Mouse (Mus musculus) forebrain, embryonic 15.5 days (tissue): ENCODE measurements at regions not wholly inside any gene's neighbourhood (a gene's known extent, or its start where the extent isn't known, plus 50 kb on each side); places are given as distances from the start of the nearest gene placed in this dataset.
A peak's percentile ranks its signal among the peaks of the same experiment; 100 is the strongest.

Experiments
- ATAC-seq: fragments of 200-750 bp; cut with Nextera tagmentation; replicated peaks from 2 replicates; pipeline ENCODE4 v1.8.0; 2017; ENCODE audit warnings: mild to moderate bottlenecking, moderate TSS enrichment, moderate library complexity
- H3K27ac ChIP-seq: fragments of 300-500 bp; sonication (generic); replicated peaks from 2 replicates; pipeline ENCODE4 v1.5.1; 2015; ENCODE audit warnings: mild to moderate bottlenecking, inconsistent platforms
- H3K27me3 ChIP-seq: fragments of 300-500 bp; sonication (generic); 2 replicates; pipeline ENCODE4 v1.6.1; 2015; ENCODE audit warnings: inconsistent platforms
- H3K36me3 ChIP-seq: fragments of 300-500 bp; sonication (generic); 2 replicates; pipeline ENCODE4 v1.6.1; 2015; ENCODE audit warnings: mild to moderate bottlenecking, inconsistent platforms
- H3K4me1 ChIP-seq: fragments of 300-500 bp; sonication (generic); 2 replicates; pipeline ENCODE4 v1.6.1; 2015; ENCODE audit warnings: inconsistent platforms
- H3K4me2 ChIP-seq: fragments of 300-500 bp; sonication (generic); replicated peaks from 2 replicates; pipeline ENCODE4 v1.6.1; 2015; ENCODE audit warnings: mild to moderate bottlenecking, inconsistent platforms
- H3K4me3 ChIP-seq: fragments of 300-500 bp; sonication (generic); 2 replicates; pipeline ENCODE4 v1.5.1; 2015; ENCODE audit warnings: mild to moderate bottlenecking, inconsistent platforms
- H3K9ac ChIP-seq: fragments of 300-500 bp; sonication (generic); replicated peaks from 2 replicates; pipeline ENCODE4 v1.6.1; 2015; ENCODE audit warnings: mild to moderate bottlenecking, inconsistent platforms
- H3K9me3 ChIP-seq: fragments of 300-500 bp; sonication (generic); 2 replicates; pipeline ENCODE4 v1.6.1; 2016; ENCODE audit warnings: inconsistent platforms
- WGBS: fragments of 180-500 bp; shearing (Covaris S2); methylation state at CpG from one replicate; pipeline ENCODE4 v1.1.7; 2015; ENCODE audit warnings: mixed read lengths; 5-methylcytosine and 5-hydroxymethylcytosine counted together

- H3K27ac ChIP-seq: no peak overlapping the region
- WGBS: 51% methylated on average over 3 of the region's 4 CpGs
- H3K4me3 ChIP-seq: no peak overlapping the region
- H3K36me3 ChIP-seq: no peaks in the 10 kb centered on the region
- no peaks in the 10 kb centered on the region for H3K4me1 ChIP-seq
- H3K4me2 ChIP-seq: no peak overlapping the region
- H3K27me3 ChIP-seq: no peaks in the 10 kb centered on the region
- H3K9me3 ChIP-seq: no peaks in the 10 kb centered on the region
- no peak for ATAC-seq
- H3K9ac ChIP-seq: no peak overlapping the region
Measured at GRCm38 (mm10) chr1:179863420-179863819, 59.9 kb upstream of the Ahctf1 start.

- H3K36me3 ChIP-seq: no peaks in the 10 kb centered on the region
- no peak overlapping the region for H3K4me3 ChIP-seq
- 77% methylated on average over 3 of the region's 3 CpGs for WGBS
- no peak overlapping the region for H3K4me2 ChIP-seq
- no peak overlapping the region for H3K27ac ChIP-seq
- H3K27me3 ChIP-seq: no peaks in the 10 kb centered on the region
- no peak overlapping the region for H3K9ac ChIP-seq
- ATAC-seq: no peak
- no peaks in the 10 kb centered on the region for H3K4me1 ChIP-seq
- no peaks in the 10 kb centered on the region for H3K9me3 ChIP-seq
Measured at GRCm38 (mm10) chr1:179862941-179863340, 59.5 kb upstream of the Ahctf1 start.

GRCm38 (mm10) chr1:179861776-179862175, 58.3 kb upstream of the Ahctf1 start:
- H3K36me3 ChIP-seq: no peaks in the 10 kb centered on the region
- H3K27ac ChIP-seq: no peak overlapping the region
- no peak overlapping the region for H3K4me2 ChIP-seq
- no peaks in the 10 kb centered on the region for H3K27me3 ChIP-seq
- no peak overlapping the region for H3K4me3 ChIP-seq
- no peaks in the 10 kb centered on the region for H3K9me3 ChIP-seq
- WGBS: 85% methylated on average over 3 of the region's 3 CpGs
- H3K9ac ChIP-seq: no peak overlapping the region
- no peaks in the 10 kb centered on the region for H3K4me1 ChIP-seq
- ATAC-seq: no peak

- Histone ChIP-seq H3K9me3 (no peaks in the 10 kb centered on the region), H3K4me1 (no peaks in the 10 kb centered on the region), H3K27ac (no peak overlapping the region), H3K36me3 (no peaks in the 10 kb centered on the region), H3K4me2 (no peak overlapping the region), H3K27me3 (no peaks in the 10 kb centered on the region), H3K4me3 (no peak overlapping the region), H3K9ac (no peak overlapping the region)
- peak; percentile 8; the same call in 1 of the 2 replicates for ATAC-seq
- WGBS: 80% methylated on average over 8 of the region's 8 CpGs
Measured at GRCm38 (mm10) chr1:179859552-179859902, 56.0 kb upstream of the Ahctf1 start.

- WGBS: 46% methylated on average over 14 of the region's 14 CpGs
- ATAC-seq: peak; percentile 70; the same call in 1 of the 2 replicates
Measured at GRCm38 (mm10) chr1:179858780-179859551, 55.5 kb upstream of the Ahctf1 start.

GRCm38 (mm10) chr1:179854288-179854965, 50.9 kb upstream of the Ahctf1 start:
- Histone ChIP-seq H3K27me3 (no peaks in the 10 kb centered on the region), H3K4me2 (no peak overlapping the region), H3K4me3 (no peak overlapping the region), H3K9ac (no peak overlapping the region), H3K4me1 (no peaks in the 10 kb centered on the region), H3K9me3 (no peaks in the 10 kb centered on the region), H3K36me3 (no peaks in the 10 kb centered on the region), H3K27ac (no peak overlapping the region)
- ATAC-seq: no peak
- WGBS: 41% methylated on average over 12 of the region's 12 CpGs

More at GRCm38 (mm10) chr1:179858780-179859551, 55.5 kb upstream of the Ahctf1 start:
- H3K4me1 ChIP-seq: no peaks in the 10 kb centered on the region
- no peaks in the 10 kb centered on the region for H3K27me3 ChIP-seq
- no peak overlapping the region for H3K27ac ChIP-seq
- no peaks in the 10 kb centered on the region for H3K36me3 ChIP-seq
- no peaks in the 10 kb centered on the region for H3K9me3 ChIP-seq
- H3K4me2 ChIP-seq: no peak overlapping the region
- no peak overlapping the region for H3K9ac ChIP-seq
- no peak overlapping the region for H3K4me3 ChIP-seq
